Mouse (Mus musculus) neural tube, embryonic 14.5 days (tissue): ENCODE measurements around the gene Ube3b. TPM values are rescaled to one million over a fixed set of nuclear protein-coding genes. Genes with fewer than 3 reads are reported as not detected.

Source experiments
- ATAC-seq: fragments of 200-750 bp; cut with Nextera tagmentation; 2 replicates; pipeline ENCODE4 v1.8.0; 2017; ENCODE audit warnings: low read depth, mild to moderate bottlenecking, moderate TSS enrichment, moderate library complexity
- H3K27ac ChIP-seq: fragments of 300-500 bp; sonication (generic); 2 replicates; pipeline ENCODE4 v1.5.1; 2014; ENCODE audit warnings: low read depth, mild to moderate bottlenecking, control low read depth, low read length, moderate library complexity, mixed read lengths
- H3K27me3 ChIP-seq: fragments of 300-500 bp; sonication (generic); 2 replicates; pipeline ENCODE4 v1.6.1; 2014; ENCODE audit warnings: low read length; ENCODE audit not compliant: control insufficient read depth, insufficient read depth
- H3K36me3 ChIP-seq: fragments of 300-500 bp; sonication (generic); 2 replicates; pipeline ENCODE4 v1.6.1; 2014; ENCODE audit warnings: low read length, mixed read lengths; ENCODE audit not compliant: control insufficient read depth, insufficient read depth
- H3K4me1 ChIP-seq: fragments of 300-500 bp; sonication (generic); 2 replicates; pipeline ENCODE4 v1.6.1; 2014; ENCODE audit warnings: low read length; ENCODE audit not compliant: control insufficient read depth, insufficient read depth
- H3K4me2 ChIP-seq: fragments of 300-500 bp; sonication (generic); 2 replicates; pipeline ENCODE4 v1.6.1; 2014; ENCODE audit warnings: mild to moderate bottlenecking, low read depth, low read length, control low read depth
- H3K4me3 ChIP-seq: fragments of 300-500 bp; sonication (generic); 2 replicates; pipeline ENCODE4 v1.5.1; 2014; ENCODE audit warnings: low read depth, low read length, control low read depth, mixed read lengths
- H3K9ac ChIP-seq: fragments of 300-500 bp; sonication (generic); replicated peaks from 2 replicates; pipeline ENCODE4 v1.6.1; 2014; ENCODE audit warnings: low read depth, mild to moderate bottlenecking, control low read depth, low read length, mixed read lengths
- H3K9me3 ChIP-seq: fragments of 300-500 bp; sonication (generic); 2 replicates; pipeline ENCODE4 v1.6.1; 2016; ENCODE audit warnings: low read length; ENCODE audit not compliant: control insufficient read depth
- WGBS: fragments of 180-500 bp; shearing (Covaris S2); extraction: QIAGEN DNeasy Blood & Tissue Kit; methylation state at CpG from one replicate; pipeline ENCODE4 v1.1.7; 2014; 5-methylcytosine and 5-hydroxymethylcytosine counted together
- polyA plus RNA-seq: library from polyadenylated mRNA; unstranded; fragments of >200 nt; fragmentation: Nextera tagmentation; extraction: Ambion mirVana; gene quantifications from 2 replicates; pipeline ENCODE4 v1.2.1, GENCODE M21; 2014

Gene Ube3b
- polyA plus RNA-seq, 1 experiment from 2014 or later: 46.7 TPM

- Histone ChIP-seq H3K36me3 (peaks cover 52% of the 10 kb centered on the region), H3K27me3 (no peaks in the 10 kb centered on the region), H3K27ac (no peak overlapping the region), H3K9me3 (no peaks in the 10 kb centered on the region), H3K4me2 (no peak overlapping the region), H3K9ac (no peak overlapping the region), H3K4me1 (0 out of 2 replicates have a peak, but pooled peaks cover 6% of the 10 kb centered on the region), H3K4me3 (no peak overlapping the region)
- ATAC-seq: no peak
- WGBS: 70% methylated on average over 25 of the region's 25 CpGs
These were observed 8.5 kb upstream of the Ube3b start for GRCm38 (mm10) chr5:114371731-114372473.

- Histone ChIP-seq H3K4me2 (no peak overlapping the region), H3K4me1 (0 out of 2 replicates have a peak, but pooled peaks cover 6% of the 10 kb centered on the region), H3K4me3 (no peak overlapping the region), H3K36me3 (peaks cover 46% of the 10 kb centered on the region), H3K27ac (no peak overlapping the region), H3K9me3 (no peaks in the 10 kb centered on the region), H3K27me3 (no peaks in the 10 kb centered on the region), H3K9ac (no peak overlapping the region)
- ATAC-seq: no peak
- 30% methylated on average over 11 of the region's 11 CpGs for WGBS
These were observed 7.8 kb upstream of the Ube3b start for GRCm38 (mm10) chr5:114372565-114372964.

GRCm38 (mm10) chr5:114373174-114373573 is 7.2 kb upstream of the Ube3b start:
- Histone ChIP-seq H3K27ac (no peak overlapping the region), H3K36me3 (peaks cover 39% of the 10 kb centered on the region)

GRCm38 (mm10) chr5:114373581-114373980 is 6.8 kb upstream of the Ube3b start:
- Histone ChIP-seq H3K36me3 (peaks cover 36% of the 10 kb centered on the region), H3K4me2 (no peak overlapping the region), H3K9me3 (no peaks in the 10 kb centered on the region), H3K9ac (no peak overlapping the region), H3K27ac (no peak overlapping the region), H3K27me3 (no peaks in the 10 kb centered on the region), H3K4me3 (no peak overlapping the region), H3K4me1 (peaks cover 12% of the 10 kb centered on the region; the same call in 1 of the 2 replicates)
- ATAC-seq: no peak
- 95% methylated on average over 9 of the region's 9 CpGs for WGBS

More at GRCm38 (mm10) chr5:114373174-114373573, 7.2 kb upstream of the Ube3b start:
- Histone ChIP-seq H3K4me2 (no peak overlapping the region), H3K9ac (no peak overlapping the region), H3K9me3 (no peaks in the 10 kb centered on the region), H3K4me1 (peaks cover 8% of the 10 kb centered on the region; the same call in 1 of the 2 replicates), H3K4me3 (no peak overlapping the region), H3K27me3 (no peaks in the 10 kb centered on the region)
- WGBS: 80% methylated on average over 11 of the region's 11 CpGs
- ATAC-seq: no peak

- Histone ChIP-seq H3K4me3 (no peak overlapping the region), H3K4me2 (no peak overlapping the region), H3K27me3 (no peaks in the 10 kb centered on the region), H3K4me1 (peaks cover 21% of the 10 kb centered on the region; the same call in 1 of the 2 replicates), H3K27ac (no peak overlapping the region), H3K9me3 (no peaks in the 10 kb centered on the region), H3K9ac (no peak overlapping the region), H3K36me3 (peaks cover 27% of the 10 kb centered on the region)
- 91% methylated on average over 23 of the region's 23 CpGs for WGBS
- ATAC-seq: no peak
These were observed 5.8 kb upstream of the Ube3b start for GRCm38 (mm10) chr5:114374409-114375213.

GRCm38 (mm10) chr5:114378177-114378920 is 2.1 kb upstream of the Ube3b start:
- peaks cover 25% of the 10 kb centered on the region for H3K4me1 ChIP-seq
- ATAC-seq: no peak
- H3K4me3 ChIP-seq: no peak overlapping the region
- H3K9me3 ChIP-seq: no peaks in the 10 kb centered on the region
- no peak overlapping the region for H3K27ac ChIP-seq
- peak overlapping the region; percentile 67; the same call in 1 of the 2 replicates for H3K4me2 ChIP-seq
- H3K27me3 ChIP-seq: no peaks in the 10 kb centered on the region
- H3K36me3 ChIP-seq: peaks cover 14% of the 10 kb centered on the region
- WGBS: 71% methylated on average over 10 of the region's 10 CpGs
- H3K9ac ChIP-seq: peak overlapping the region; percentile 88; the same call in 1 of the 2 replicates

- peak overlapping the region; percentile 88; the same call in 1 of the 2 replicates for H3K9ac ChIP-seq
- ATAC-seq: no peak
- no peak overlapping the region for H3K27ac ChIP-seq
- peak overlapping the region; percentile 67 for H3K4me2 ChIP-seq
- no peaks in the 10 kb centered on the region for H3K27me3 ChIP-seq
- WGBS: 66% methylated on average over 6 of the region's 6 CpGs
- H3K4me1 ChIP-seq: peaks cover 25% of the 10 kb centered on the region
- H3K9me3 ChIP-seq: no peaks in the 10 kb centered on the region
- peaks cover 8% of the 10 kb centered on the region for H3K36me3 ChIP-seq
- H3K4me3 ChIP-seq: peak overlapping the region; percentile 92
These were observed 1.5 kb upstream of the Ube3b start for GRCm38 (mm10) chr5:114378936-114379335.

GRCm38 (mm10) chr5:114379763-114380162 is 644 bp upstream of the Ube3b start:
- Histone ChIP-seq H3K4me2 (peak overlapping the region; percentile 67), H3K4me3 (peak overlapping the region; percentile 92), H3K4me1 (peaks cover 25% of the 10 kb centered on the region), H3K9me3 (no peaks in the 10 kb centered on the region), H3K36me3 (no peaks in the 10 kb centered on the region; the same call in 1 of the 2 replicates), H3K27me3 (no peaks in the 10 kb centered on the region), H3K9ac (peak overlapping the region; percentile 88), H3K27ac (peak overlapping the region; percentile 88)
- whole genome bisulfite sequencing: 1% methylated on average over 20 of the region's 20 CpGs
- peak; percentile 26; the same call in 1 of the 2 replicates for ATAC-seq
